Mouse (Mus musculus) olfactory bulb, adult 2 months (tissue): ENCODE data around the gene Mrps27.

ENCODE experiments used
- CTCF ChIP-seq: fragments of 200-500 bp; IDR thresholded peaks from 2 replicates; pipeline ENCODE4 v1.5.1; 2012; ENCODE audit warnings: low read depth, mild to moderate bottlenecking, low read length, moderate library complexity; ENCODE audit not compliant: insufficient read depth
- POLR2A ChIP-seq: fragments of 200-500 bp; IDR thresholded peaks from 2 replicates; pipeline ENCODE4 v1.6.1; 2012; ENCODE audit warnings: mild to moderate bottlenecking, low read depth, low read length, moderate library complexity; ENCODE audit not compliant: insufficient read depth

- TF ChIP-seq POLR2A (no peak), CTCF (no peak)
These were observed 88.8 kb downstream of the Mrps27 start for GRCm38 (mm10) chr13:99433068-99434008.
